Mouse (Mus musculus) bone marrow, adult 2 months (tissue): ENCODE measurements around the gene Ssh3.

Experiments
- CTCF ChIP-seq: fragments of 200-500 bp; IDR thresholded peaks from 2 replicates; pipeline ENCODE4 v1.5.1; 2011; ENCODE audit warnings: low read length, control low read depth; ENCODE audit not compliant: control insufficient read depth, insufficient read depth
- POLR2A ChIP-seq: fragments of 200-500 bp; IDR thresholded peaks from 2 replicates; pipeline ENCODE4 v1.6.1; 2011; ENCODE audit warnings: low read depth, mild to moderate bottlenecking, control low read depth, low read length, borderline replicate concordance; ENCODE audit not compliant: control insufficient read depth

- no peak for TF ChIP-seq CTCF
- peak; percentile 79; the same call in 1 of the 2 replicates for TF ChIP-seq POLR2A
Measured at GRCm38 (mm10) chr19:4300271-4300704, 31.3 kb upstream of the Ssh3 start.
